Mouse (Mus musculus) embryonic facial prominence, embryonic 11.5 days (tissue): Measurements from ENCODE around the gene Krt7. TPM values are rescaled to one million over a fixed set of nuclear protein-coding genes. Genes with fewer than 3 reads are reported as not detected.

Experiments
- ATAC-seq: fragments of 200-750 bp; cut with Nextera tagmentation; replicated peaks from 2 replicates; pipeline ENCODE4 v1.8.0; 2017; ENCODE audit warnings: low read depth; ENCODE audit not compliant: insufficient number of reproducible peaks, low FRiP score, low TSS enrichment
- DNase-seq: peaks from one replicate; pipeline ENCODE4 v3.0.0-alpha.2; 2015; ENCODE audit warnings: low spot score
- H3K27ac ChIP-seq: fragments of 300-500 bp; sonication (generic); replicated peaks from 2 replicates; pipeline ENCODE4 v1.5.1; 2014; ENCODE audit warnings: mild to moderate bottlenecking, low read depth, low read length, control low read depth
- H3K27me3 ChIP-seq: fragments of 300-500 bp; sonication (generic); 2 replicates; pipeline ENCODE4 v1.6.1; 2014; ENCODE audit warnings: mild to moderate bottlenecking, low read length, moderate library complexity, mixed read lengths; ENCODE audit not compliant: control insufficient read depth, insufficient read depth
- H3K36me3 ChIP-seq: fragments of 300-500 bp; sonication (generic); replicated peaks from 2 replicates; pipeline ENCODE4 v1.6.1; 2014; ENCODE audit warnings: low read depth, mild to moderate bottlenecking, low read length, moderate library complexity, mixed read lengths; ENCODE audit not compliant: control insufficient read depth, insufficient read depth
- H3K4me1 ChIP-seq: fragments of 300-500 bp; sonication (generic); 2 replicates; pipeline ENCODE4 v1.6.1; 2014; ENCODE audit warnings: low read length, mixed read lengths; ENCODE audit not compliant: control insufficient read depth, insufficient read depth
- H3K4me2 ChIP-seq: fragments of 300-500 bp; sonication (generic); 2 replicates; pipeline ENCODE4 v1.6.1; 2014; ENCODE audit warnings: low read depth, mild to moderate bottlenecking, control low read depth, low read length, moderate library complexity
- H3K4me3 ChIP-seq: fragments of 300-500 bp; sonication (generic); 2 replicates; pipeline ENCODE4 v1.5.1; 2014; ENCODE audit warnings: low read depth, low read length, control low read depth
- H3K9ac ChIP-seq: fragments of 300-500 bp; sonication (generic); replicated peaks from 2 replicates; pipeline ENCODE4 v1.6.1; 2014; ENCODE audit warnings: mild to moderate bottlenecking, control low read depth, low read length
- H3K9me3 ChIP-seq: fragments of 300-500 bp; sonication (generic); replicated peaks from 2 replicates; pipeline ENCODE4 v1.6.1; 2016; ENCODE audit warnings: mild to moderate bottlenecking, low read length, inconsistent platforms, mixed read lengths; ENCODE audit not compliant: control insufficient read depth
- WGBS: fragments of 180-500 bp; shearing (Covaris S2); extraction: QIAGEN DNeasy Blood & Tissue Kit; methylation state at CpG from one replicate; pipeline ENCODE4 v1.1.7; 2014; 5-methylcytosine and 5-hydroxymethylcytosine counted together
- polyA plus RNA-seq: library from polyadenylated mRNA; unstranded; fragments of >200 nt; fragmentation: Nextera tagmentation; extraction: Ambion mirVana; gene quantifications from 2 replicates; pipeline ENCODE4 v1.2.1, GENCODE M21; 2014

Krt7 gene
- polyA plus RNA-seq, 1 experiment from 2014 or later: 9.4 TPM

DNA sequence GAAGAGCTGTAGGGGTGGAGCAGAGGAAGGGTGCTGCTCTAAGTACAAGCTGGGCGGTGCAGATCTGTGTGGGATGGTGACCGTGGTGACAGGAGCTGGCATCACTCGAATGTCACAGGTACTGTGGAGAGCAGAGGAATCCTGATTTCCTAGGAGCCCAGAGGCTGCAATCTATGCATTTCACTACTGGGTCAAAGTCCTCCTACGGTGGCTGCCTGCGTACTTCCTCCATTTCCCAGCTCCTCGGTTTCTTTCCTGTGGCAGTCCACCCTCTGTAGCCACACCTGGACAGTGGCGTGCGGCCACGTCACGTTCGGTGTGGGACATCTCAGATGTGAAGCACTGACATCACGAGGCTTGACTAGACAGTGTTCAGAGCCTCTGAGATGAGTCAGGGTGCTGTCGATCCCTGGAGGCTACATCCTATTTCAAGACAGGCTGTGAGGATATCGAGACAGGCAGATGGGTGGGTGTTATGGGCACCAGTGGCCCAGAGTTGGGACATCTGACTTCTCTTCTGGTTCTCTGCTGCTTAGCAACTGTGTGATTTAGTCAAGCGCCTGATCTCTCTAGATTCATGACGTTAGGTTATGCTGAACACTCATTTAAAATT lies 37.5 kb upstream of the Krt7 start:
- no peak overlapping the region for H3K4me3 ChIP-seq
- no peaks in the 10 kb centered on the region for H3K36me3 ChIP-seq
- H3K9ac ChIP-seq: no peak overlapping the region
- H3K9me3 ChIP-seq: no peaks in the 10 kb centered on the region
- 86% methylated on average over 16 of the region's 16 CpGs for WGBS
- no peaks in the 10 kb centered on the region for H3K4me1 ChIP-seq
- H3K27me3 ChIP-seq: no peaks in the 10 kb centered on the region
- no peak overlapping the region for H3K4me2 ChIP-seq
- no peak for ATAC-seq
- no peak overlapping the region for H3K27ac ChIP-seq
- no peak for DNase-seq

DNA sequence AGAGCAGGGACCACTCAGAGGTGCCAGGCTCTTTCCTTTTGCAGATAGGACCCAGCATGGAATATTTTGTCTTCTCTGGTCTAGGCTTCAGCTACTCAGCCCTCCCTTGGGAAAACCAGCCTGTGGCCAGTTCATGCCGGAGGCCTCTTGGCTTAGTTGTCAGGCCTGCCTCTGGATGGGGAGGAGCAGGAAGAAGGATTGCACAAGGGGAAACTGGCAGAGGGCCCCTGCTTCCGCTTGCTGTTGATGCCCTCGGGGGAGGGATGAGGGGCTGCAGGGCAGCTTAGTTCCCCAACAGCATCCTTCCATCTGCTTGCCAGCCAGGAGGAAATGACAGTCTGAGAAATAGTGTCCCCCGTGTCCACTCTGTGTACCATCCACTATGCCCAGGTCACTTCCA lies 36.0 kb upstream of the Krt7 start:
- Histone ChIP-seq H3K4me3 (no peak overlapping the region), H3K27ac (no peak overlapping the region), H3K4me1 (no peaks in the 10 kb centered on the region), H3K36me3 (no peaks in the 10 kb centered on the region), H3K9me3 (no peaks in the 10 kb centered on the region), H3K4me2 (no peak overlapping the region), H3K27me3 (no peaks in the 10 kb centered on the region), H3K9ac (no peak overlapping the region)
- WGBS: 43% methylated on average over 4 of the region's 4 CpGs
- no peak for ATAC-seq
- no peak for DNase-seq

DNA sequence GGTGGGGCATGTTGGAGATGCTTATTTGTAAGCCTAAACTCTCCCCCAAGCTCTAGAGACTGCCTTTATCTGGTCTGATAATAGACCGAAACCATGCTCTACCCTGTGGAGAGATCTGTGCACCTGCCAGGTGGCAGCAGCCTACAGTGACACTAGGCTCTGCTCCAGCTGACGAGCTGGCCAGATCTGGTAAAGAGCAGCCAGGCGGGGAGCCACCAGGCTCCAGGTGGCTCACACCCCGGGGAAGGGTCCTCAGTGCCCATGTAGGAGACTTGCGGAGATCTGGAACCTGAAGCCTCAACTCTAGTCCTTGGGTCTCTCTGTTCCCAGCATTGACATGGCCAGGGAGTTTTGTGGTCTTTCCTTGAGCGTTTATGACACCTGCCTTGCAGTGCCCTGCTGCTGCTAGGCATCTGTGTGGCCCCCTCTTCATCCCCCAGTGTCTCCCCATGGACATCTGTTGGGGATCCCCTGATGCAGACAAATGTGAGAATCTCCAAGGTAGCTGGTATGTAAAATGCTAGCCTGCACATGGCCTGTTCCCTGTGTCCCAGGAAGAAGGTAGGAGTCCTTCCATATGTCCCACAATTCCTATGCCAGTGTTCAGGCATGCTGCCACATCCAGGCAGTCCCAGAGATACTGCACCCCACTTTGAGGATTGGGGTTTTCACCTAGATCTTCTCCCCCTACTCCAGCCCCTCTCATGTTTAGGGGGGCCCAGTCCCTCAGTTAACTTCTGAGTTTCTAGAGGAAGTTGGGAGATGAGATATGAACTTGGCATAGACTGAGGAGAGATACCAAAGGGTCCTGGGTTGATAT lies 34.7 kb upstream of the Krt7 start:
- H3K27me3 ChIP-seq: no peaks in the 10 kb centered on the region
- no peak overlapping the region for H3K9ac ChIP-seq
- WGBS: 74% methylated on average over 6 of the region's 6 CpGs
- no peaks in the 10 kb centered on the region for H3K4me1 ChIP-seq
- no peaks in the 10 kb centered on the region for H3K9me3 ChIP-seq
- H3K27ac ChIP-seq: no peak overlapping the region
- H3K4me3 ChIP-seq: no peak overlapping the region
- H3K4me2 ChIP-seq: no peak overlapping the region
- no peak for DNase-seq
- no peak for ATAC-seq
- H3K36me3 ChIP-seq: no peaks in the 10 kb centered on the region

DNA sequence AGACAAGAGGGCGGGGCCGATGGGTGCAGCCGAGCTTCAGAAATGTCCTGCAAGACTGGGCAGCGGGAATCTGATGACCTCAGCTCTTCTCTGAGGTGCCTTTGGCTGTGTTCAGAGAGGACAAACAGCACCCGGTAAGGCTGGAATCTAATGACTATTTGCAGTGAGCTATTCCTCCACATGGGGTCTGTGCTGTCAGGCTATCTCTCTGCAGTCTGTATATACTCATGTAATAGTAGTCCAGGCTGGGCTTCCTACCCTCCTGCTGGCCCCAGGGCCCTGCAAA lies 34.1 kb upstream of the Krt7 start:
- 70% methylated on average over 5 of the region's 5 CpGs for WGBS
- Histone ChIP-seq H3K36me3 (no peaks in the 10 kb centered on the region), H3K4me1 (no peaks in the 10 kb centered on the region), H3K27ac (no peak overlapping the region), H3K27me3 (no peaks in the 10 kb centered on the region), H3K9me3 (no peaks in the 10 kb centered on the region), H3K9ac (no peak overlapping the region), H3K4me3 (no peak overlapping the region), H3K4me2 (no peak overlapping the region)
- ATAC-seq: no peak
- DNase-seq: no peak

DNA sequence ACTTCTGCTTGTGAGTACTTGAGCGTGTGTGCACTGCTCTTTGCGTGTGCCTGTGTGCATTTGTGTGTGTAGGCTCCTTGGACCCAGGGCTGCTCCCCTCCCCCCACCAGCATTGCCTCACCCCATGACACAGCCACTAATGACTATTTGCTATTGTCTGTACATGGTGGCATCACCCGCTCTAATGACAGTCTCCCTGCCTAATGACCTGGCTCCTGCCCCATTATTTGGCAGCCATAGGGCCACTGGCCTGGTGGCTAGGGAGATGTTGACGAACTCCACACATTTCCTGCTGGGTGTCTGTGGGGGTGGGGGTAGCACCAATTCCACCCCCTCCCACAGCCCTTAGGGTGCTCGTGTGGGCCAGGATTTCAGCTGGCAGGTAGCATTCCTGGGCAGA lies 32.2 kb upstream of the Krt7 start:
- H3K27me3 ChIP-seq: no peaks in the 10 kb centered on the region
- H3K9me3 ChIP-seq: no peaks in the 10 kb centered on the region
- DNase-seq (no peak), ATAC-seq (no peak)
- H3K4me1 ChIP-seq: no peaks in the 10 kb centered on the region
- no peak overlapping the region for H3K9ac ChIP-seq
- no peak overlapping the region for H3K4me2 ChIP-seq
- H3K4me3 ChIP-seq: no peak overlapping the region
- no peaks in the 10 kb centered on the region for H3K36me3 ChIP-seq
- WGBS: 76% methylated on average over 5 of the region's 5 CpGs
- no peak overlapping the region for H3K27ac ChIP-seq

DNA sequence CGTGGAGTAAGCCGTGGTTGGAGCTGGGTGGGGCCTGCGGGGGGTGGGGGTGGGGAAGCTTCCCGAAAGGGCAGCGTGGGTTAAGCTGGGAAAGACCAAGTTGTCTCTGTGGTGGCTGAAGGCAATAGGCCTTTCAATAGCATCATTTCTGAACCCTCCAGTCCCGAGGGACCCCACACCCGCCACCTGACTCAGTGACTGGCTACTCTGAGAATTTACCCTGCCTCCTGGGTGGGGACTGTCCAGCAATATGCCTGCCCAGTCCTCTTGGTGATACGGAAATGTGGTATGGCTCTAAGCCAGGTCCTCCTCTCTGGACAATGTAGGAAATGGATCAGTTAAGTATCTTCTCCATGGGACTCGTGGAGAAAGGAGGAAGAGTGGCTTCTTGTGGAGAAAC lies 29.1 kb upstream of the Krt7 start:
- WGBS: 67% methylated on average over 9 of the region's 9 CpGs
- DNase-seq: no peak
- Histone ChIP-seq H3K36me3 (no peaks in the 10 kb centered on the region), H3K4me1 (no peaks in the 10 kb centered on the region), H3K4me3 (no peak overlapping the region), H3K4me2 (no peak overlapping the region), H3K9ac (no peak overlapping the region), H3K9me3 (no peaks in the 10 kb centered on the region), H3K27ac (no peak overlapping the region), H3K27me3 (no peaks in the 10 kb centered on the region)
- no peak for ATAC-seq

DNA sequence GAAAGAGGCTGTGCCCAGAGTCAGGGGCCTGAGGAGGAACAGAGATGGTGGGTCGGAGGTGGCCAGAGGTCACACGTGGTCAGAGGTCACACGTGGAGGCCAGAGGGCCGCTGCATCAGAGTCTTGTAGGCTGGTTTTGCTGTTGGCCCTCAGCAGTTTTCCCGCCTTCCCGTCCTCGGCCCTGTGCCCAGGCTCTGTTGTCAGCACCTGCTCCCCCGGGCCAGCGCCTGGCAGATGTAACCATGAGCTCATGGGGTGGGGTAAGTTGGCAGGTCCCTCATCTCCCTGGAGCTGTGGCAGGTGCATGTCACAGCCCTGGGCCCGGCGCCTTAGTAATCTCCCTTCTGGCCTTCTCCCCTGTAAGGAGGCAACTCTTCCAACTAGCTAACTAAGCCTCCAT lies 28.0 kb upstream of the Krt7 start:
- Histone ChIP-seq H3K27me3 (no peaks in the 10 kb centered on the region), H3K9ac (no peak overlapping the region), H3K36me3 (no peaks in the 10 kb centered on the region), H3K9me3 (no peaks in the 10 kb centered on the region), H3K4me3 (no peak overlapping the region), H3K4me2 (no peak overlapping the region), H3K4me1 (no peaks in the 10 kb centered on the region), H3K27ac (no peak overlapping the region)
- WGBS: 63% methylated on average over 11 of the region's 11 CpGs
- ATAC-seq (no peak), DNase-seq (no peak)

DNA sequence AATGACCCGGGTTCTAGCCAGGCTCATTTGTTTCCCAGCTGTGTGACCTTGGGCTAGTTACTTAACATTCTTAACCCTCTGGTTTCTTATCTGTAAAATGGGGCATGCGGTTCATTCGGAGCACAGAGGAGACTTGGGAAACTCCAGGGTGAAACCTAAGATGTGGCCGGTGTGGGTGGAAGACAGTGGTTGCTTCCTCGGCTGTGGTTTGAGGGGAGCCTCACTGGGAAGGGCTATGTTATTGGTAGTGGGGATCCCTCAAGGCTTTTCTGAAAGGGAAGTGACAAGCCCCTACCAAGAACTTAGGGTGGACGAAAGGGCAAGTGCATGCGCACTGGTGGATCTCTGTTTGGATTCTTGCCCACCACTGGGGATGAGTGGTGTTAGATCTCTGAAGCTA lies 26.2 kb upstream of the Krt7 start:
- Histone ChIP-seq H3K9ac (no peak overlapping the region), H3K4me1 (no peaks in the 10 kb centered on the region), H3K4me2 (no peak overlapping the region), H3K36me3 (no peaks in the 10 kb centered on the region), H3K27ac (no peak overlapping the region), H3K4me3 (no peak overlapping the region), H3K27me3 (no peaks in the 10 kb centered on the region), H3K9me3 (no peaks in the 10 kb centered on the region)
- DNase-seq (no peak), ATAC-seq (no peak)
- WGBS: 80% methylated on average over 7 of the region's 7 CpGs
